Mouse (Mus musculus) erythroblast, embryonic 14.5 days (primary cell): Measurements from ENCODE around the gene Ppih.

Experiments used
- GATA1 ChIP-seq: IDR thresholded peaks from 2 replicates; pipeline ENCODE4 v1.6.1; 2012; ENCODE audit warnings: low read length, inconsistent platforms, mixed read lengths
- TAL1 ChIP-seq: IDR thresholded peaks from 3 replicates; pipeline ENCODE4 v1.6.1; 2012; ENCODE audit warnings: low read length, inconsistent platforms, mixed read lengths

GRCm38 (mm10) chr4:119303291-119303690, 17.1 kb downstream of the Ppih start:
- TF ChIP-seq TAL1 (no peak), GATA1 (no peak)
